In the genomic region with DNA sequence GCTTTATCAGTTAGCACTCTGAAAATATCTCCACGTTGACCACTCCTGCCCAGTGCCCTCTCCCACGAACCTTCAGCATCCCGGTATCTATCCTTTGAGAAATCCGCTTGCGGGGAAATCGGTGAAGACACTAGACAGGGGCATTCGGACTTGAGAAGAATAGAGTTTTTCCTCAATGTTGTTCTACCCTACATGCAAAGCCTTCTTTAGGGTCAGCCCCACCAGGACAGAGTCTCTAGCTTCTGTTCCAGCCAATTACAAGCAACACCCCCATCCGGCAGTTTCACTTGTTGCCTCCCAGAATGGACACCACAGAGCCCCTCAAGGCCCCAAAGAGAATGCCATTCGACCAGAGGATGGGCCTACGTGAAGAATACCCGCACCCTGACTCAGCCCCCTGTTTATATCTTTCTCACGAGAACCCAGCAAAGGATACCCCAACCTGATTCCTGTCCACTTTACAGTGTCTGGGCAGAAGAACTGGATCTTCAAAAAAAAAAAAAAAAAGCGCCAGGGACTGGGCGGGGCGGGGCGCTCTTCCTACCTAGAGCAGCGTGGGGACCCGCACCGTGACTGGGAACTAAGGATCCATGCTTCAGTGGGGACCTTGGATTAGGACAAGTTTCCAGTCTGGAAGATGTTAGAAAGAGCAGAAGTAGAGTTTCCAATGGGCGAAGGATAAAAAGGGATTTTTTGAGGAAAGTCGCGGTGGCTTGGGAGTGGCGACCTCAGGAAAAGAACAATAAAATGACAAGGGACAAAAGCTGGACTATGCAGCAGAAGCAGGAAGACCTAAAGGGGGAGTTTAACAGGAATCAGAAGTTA, we compare ENCODE assay signal across 9 mouse cellular contexts. TPM values are rescaled to one million over a fixed set of nuclear protein-coding genes. Genes with fewer than 3 reads are reported as not detected.
DNase-seq lines count a peak whose midpoint lies in the region; TF ChIP-seq lines count a peak whose summit lies in the region.
"Had no signal": no experiment of that assay in that cellular context is flagged by ENCODE, and none has a peak within 500 bp of the region (broad histone marks: within the 10 kb centered on the region; RNA-seq: fewer than 3 reads in every experiment).

A gene (minus strand): TSS at position 51 of the 825 bp plus-strand sequence.

- H3K27me3 ChIP-seq in heart, adult 2 months (ENCODE audit: control insufficient read depth, insufficient read depth, low read length): peaks cover 5% of the 10 kb centered on the region
- no peaks in the 10 kb centered on the region for H3K27me3 ChIP-seq in myocyte (ENCODE audit: control insufficient read depth, insufficient read depth, insufficient read length)

- no peak within 1 kb of the TSS for H3ac ChIP-seq in myocyte (ENCODE audit: control insufficient read depth, insufficient read length)

- no peaks in the 10 kb centered on the region for H3K36me3 ChIP-seq in heart, adult 2 months (ENCODE audit: control insufficient read depth, insufficient read depth, low read length)
- H3K36me3 ChIP-seq in myocyte (ENCODE audit: control insufficient read depth, insufficient read depth): no peaks in the 10 kb centered on the region

- no peak for TF ChIP-seq CTCF in heart, adult 2 months (IDR thresholded peaks at IDR 0.05)

- peak within 1 kb of the TSS; percentile 36 for H3K27ac ChIP-seq in heart, adult 2 months
- H3K27ac ChIP-seq: macrophage had no signal

- H3K79me2 ChIP-seq in heart, adult 2 months (replicated peaks; ENCODE audit: control insufficient read depth, insufficient read depth, low read length): no peaks in the 10 kb centered on the region
- H3K79me2 ChIP-seq in myocyte (ENCODE audit: control insufficient read depth, insufficient read depth): no peaks in the 10 kb centered on the region

- no peak for TF ChIP-seq POLR2A in heart, adult 2 months (IDR thresholded peaks at IDR 0.05; ENCODE audit: insufficient read depth, low read depth, low read length)
- TF ChIP-seq POLR2A in myocyte (IDR thresholded peaks at IDR 0.05; ENCODE audit: insufficient read length, low read depth): no peak

- WGBS in heart, adult 2 months: 3% methylated on average over 23 of the region's 23 CpGs

- peak within 1 kb of the TSS; percentile 18 for H3K4me2 ChIP-seq in myocyte (ENCODE audit: low read depth)

- no peaks in the 10 kb centered on the region for H3K4me1 ChIP-seq in heart, adult 2 months (ENCODE audit: control insufficient read depth, insufficient read depth, low read length)

- H3K4me3 ChIP-seq in heart, adult 2 months: peak within 1 kb of the TSS; percentile 52
- peak within 1 kb of the TSS; percentile 23 for H3K4me3 ChIP-seq in myocyte

- intact Hi-C loops in heart, adult 2 months (cut with DNase I): loop anchor here (5.0 kb wide), 1 partner anchor 1241 kb away; no protein-coding TSS in a partner anchor

- DNase-seq in heart, adult 2 months: no peak
- no peak for DNase-seq in heart, adult 11 months
- peak; percentile 12 for DNase-seq in ZHBTc4 (ENCODE audit: low read depth, low spot score)
- peak; percentile 35 for DNase-seq in forelimb bud, embryonic 11.5 days (ENCODE audit: low read depth, low spot score)
- no peak for DNase-seq in left cerebral cortex, adult 8-10 months (ENCODE audit: low spot score in 2 of 2)
- DNase-seq in ovary, adult 18-20 months (ENCODE audit: low spot score): no peak
- DNase-seq in thymus, postnatal 25 days: no peak

- TF ChIP-seq EP300 in heart, adult 2 months (IDR thresholded peaks at IDR 0.05; ENCODE audit: insufficient read depth, low read depth, low read length): no peak

- peak within 1 kb of the TSS; percentile 59 for H3K9ac ChIP-seq in heart, adult 2 months (ENCODE audit: low read depth, low read length)

TF ChIP-seq in myocyte, 11 proteins besides CTCF, POLR2A, EP300 and RAD21:
- TF ChIP-seq USF1 (IDR thresholded peaks at IDR 0.05; ENCODE audit: low read depth): no peak

RNA-seq across cellular contexts. Expression of the gene that starts here (rescaled TPM):
- 10 to 100 TPM; 11.9 to 13.4 TPM for total RNA-seq in heart, adult 2 months (2021)
- polyA plus RNA-seq in heart, adult 2 months (2012; rRNA removed): 6.0 and 7.4 TPM in 2 replicates
- total RNA-seq in left cerebral cortex, adult 8-10 months (2022): 10 to 100 TPM; 48.8 to 61.3 (median 58.7) TPM
- polyA plus RNA-seq in myocyte (2012; fragmentation: generic; extraction: Trizol): 6.1 TPM

Comparison
In these comparisons a context has a peak if more than half of its experiments do, and no peak if none do; other contexts are left out.
1. DNase-seq: peak in ZHBTc4 (single experiment) and forelimb bud, embryonic 11.5 days (single experiment); none in heart, adult 2 months (0 of 2), heart, adult 11 months (single experiment), left cerebral cortex, adult 8-10 months (0 of 2), ovary, adult 18-20 months (single experiment) and thymus, postnatal 25 days (single experiment).